Mouse (Mus musculus) testis, adult 2 months (tissue): ENCODE data around the gene G430095P16Rik. TPM values are rescaled to one million over a fixed set of nuclear protein-coding genes. Genes with fewer than 3 reads are reported as not detected.

Experiments
- H3K27ac ChIP-seq: fragments of 200-500 bp; 2 replicates; pipeline ENCODE4 v1.5.1; 2012; ENCODE audit warnings: low read depth, low read length; ENCODE audit not compliant: control insufficient read depth, insufficient read depth
- H3K27me3 ChIP-seq: fragments of 200-500 bp; 2 replicates; pipeline ENCODE4 v1.6.1; 2012; ENCODE audit warnings: mild to moderate bottlenecking, low read length, moderate library complexity; ENCODE audit not compliant: control insufficient read depth, insufficient read depth
- H3K36me3 ChIP-seq: fragments of 200-500 bp; 2 replicates; pipeline ENCODE4 v1.6.1; 2012; ENCODE audit warnings: mild to moderate bottlenecking, low read length; ENCODE audit not compliant: control insufficient read depth, insufficient read depth
- H3K4me1 ChIP-seq: fragments of 200-500 bp; 2 replicates; pipeline ENCODE4 v1.6.1; 2012; ENCODE audit warnings: low read length; ENCODE audit not compliant: control insufficient read depth, insufficient read depth
- H3K4me3 ChIP-seq: fragments of 200-500 bp; 2 replicates; pipeline ENCODE4 v1.5.1; 2012; ENCODE audit warnings: low read depth, mild to moderate bottlenecking, low read length, moderate library complexity, mixed read lengths; ENCODE audit not compliant: control insufficient read depth
- CTCF ChIP-seq: fragments of 200-500 bp; IDR thresholded peaks from 2 replicates; pipeline ENCODE4 v1.5.1; 2012; ENCODE audit warnings: low read depth, mild to moderate bottlenecking, inconsistent platforms, low read length, moderate library complexity; ENCODE audit not compliant: control insufficient read depth, insufficient read depth, insufficient replicate concordance
- POLR2A ChIP-seq: fragments of 200-500 bp; IDR thresholded peaks from 2 replicates; pipeline ENCODE4 v1.6.1; 2012; ENCODE audit warnings: low read depth, mild to moderate bottlenecking, inconsistent platforms, low read length, moderate library complexity; ENCODE audit not compliant: control insufficient read depth
- polyA plus RNA-seq: library from polyadenylated mRNA; depleted of rRNA; stranded (reverse); fragments of >200 nt; gene quantifications from 2 replicates; pipeline ENCODE4 v1.2.3, GENCODE M21; 2012

G430095P16Rik gene
- polyA plus RNA-seq, 1 experiment = 0.32 TPM

DNA sequence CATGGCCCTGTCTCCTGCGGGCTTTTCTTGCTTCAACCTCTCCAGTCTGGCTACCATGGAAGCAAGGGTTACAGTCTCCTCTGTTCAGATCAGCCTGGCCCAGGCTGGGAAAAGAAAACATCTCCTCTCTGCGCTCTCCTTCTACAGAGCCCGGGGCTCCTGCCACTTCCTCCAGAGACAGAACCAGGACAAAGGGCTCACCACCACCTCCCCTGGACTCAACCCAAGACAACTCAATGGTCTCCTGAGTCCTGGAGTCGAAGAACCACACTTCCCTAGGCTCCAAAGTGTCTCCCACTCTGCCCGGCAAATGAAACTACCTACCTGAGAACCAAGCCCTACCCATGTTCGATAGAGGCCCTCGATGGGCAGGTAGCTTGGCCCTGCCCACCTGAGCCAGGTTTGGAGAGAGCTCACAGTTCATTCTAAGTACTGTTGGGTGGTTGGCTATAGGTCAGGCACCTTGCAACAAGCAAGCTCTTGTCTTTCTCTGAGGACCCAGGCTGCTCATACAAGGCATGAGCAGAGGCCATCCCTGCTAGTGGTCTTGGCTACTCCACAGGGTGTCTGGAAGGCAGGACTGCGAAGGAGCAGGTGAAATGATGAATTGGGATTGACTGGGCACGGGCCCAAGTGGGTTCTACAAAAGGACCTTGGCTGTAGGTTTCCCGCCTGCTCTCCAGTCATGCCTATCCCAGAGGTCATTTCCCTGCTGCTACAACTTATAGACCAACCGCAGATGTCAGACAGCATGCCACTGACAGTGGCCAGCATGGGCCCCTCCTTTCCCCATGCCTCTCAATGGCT is 8.8 kb downstream of the G430095P16Rik start:
- H3K27ac ChIP-seq = no peak overlapping the region
- no peaks in the 10 kb centered on the region for H3K27me3 ChIP-seq
- peaks cover 10% of the 10 kb centered on the region for H3K4me1 ChIP-seq
- no peak overlapping the region for H3K4me3 ChIP-seq
- no peak for TF ChIP-seq POLR2A
- TF ChIP-seq CTCF = no peak
- no peaks in the 10 kb centered on the region for H3K36me3 ChIP-seq

GRCm38 (mm10) chr8:84732545-84732944 is 9.7 kb downstream of the G430095P16Rik start:
- Histone ChIP-seq H3K4me1 (peaks cover 11% of the 10 kb centered on the region), H3K27me3 (no peaks in the 10 kb centered on the region)

DNA sequence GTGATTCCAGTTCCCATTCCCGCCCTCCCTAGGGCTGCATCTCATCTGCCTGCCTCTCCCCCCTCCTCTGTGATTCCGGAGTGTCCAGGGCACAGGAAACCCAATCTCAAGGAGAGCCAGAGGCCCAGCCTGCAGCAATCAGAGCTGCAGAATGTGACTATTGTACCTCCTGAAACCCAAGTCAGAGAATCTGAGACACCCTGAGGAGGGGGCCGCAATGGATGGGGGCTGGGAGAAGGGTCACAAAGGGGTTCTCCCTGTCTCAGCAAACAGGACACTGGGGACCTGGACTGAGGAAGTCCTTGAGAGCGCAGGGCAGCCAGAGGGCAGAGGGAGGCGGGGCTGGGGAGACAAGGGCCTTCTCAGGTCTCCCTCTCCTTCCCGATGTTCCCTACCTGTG is 10.2 kb downstream of the G430095P16Rik start:
- Histone ChIP-seq H3K36me3 (no peaks in the 10 kb centered on the region), H3K27me3 (no peaks in the 10 kb centered on the region), H3K27ac (no peak overlapping the region), H3K4me3 (no peak overlapping the region), H3K4me1 (peaks cover 15% of the 10 kb centered on the region)
- no peak for TF ChIP-seq CTCF

More at GRCm38 (mm10) chr8:84732545-84732944, 9.7 kb downstream of the G430095P16Rik start:
- Histone ChIP-seq H3K36me3 (no peaks in the 10 kb centered on the region), H3K27ac (no peak overlapping the region), H3K4me3 (no peak overlapping the region)
- TF ChIP-seq CTCF = no peak
- TF ChIP-seq POLR2A = no peak

DNA sequence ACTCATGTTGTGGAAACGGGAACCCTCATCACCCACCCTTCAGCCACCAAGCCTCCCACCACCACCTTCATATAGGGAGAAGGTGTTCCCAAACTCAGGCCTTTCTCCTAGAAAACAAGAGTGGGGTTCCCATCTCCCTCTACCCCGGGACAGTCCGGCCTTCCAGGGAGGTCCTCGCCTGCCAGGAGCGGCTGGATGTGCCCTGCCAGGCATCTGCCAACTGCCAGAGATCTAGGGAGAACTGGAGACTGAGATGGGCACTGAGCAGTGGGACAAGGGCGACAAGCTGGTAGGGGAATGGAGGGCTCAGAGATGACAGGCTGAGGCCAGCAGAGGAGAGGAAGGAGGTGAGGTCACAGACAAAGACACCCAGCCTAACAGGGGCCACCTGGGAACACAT is 11.2 kb downstream of the G430095P16Rik start:
- no peak overlapping the region for H3K4me3 ChIP-seq
- H3K4me1 ChIP-seq = peaks cover 18% of the 10 kb centered on the region
- no peaks in the 10 kb centered on the region for H3K36me3 ChIP-seq
- H3K27me3 ChIP-seq = no peaks in the 10 kb centered on the region
- no peak for TF ChIP-seq POLR2A
- no peak overlapping the region for H3K27ac ChIP-seq

DNA sequence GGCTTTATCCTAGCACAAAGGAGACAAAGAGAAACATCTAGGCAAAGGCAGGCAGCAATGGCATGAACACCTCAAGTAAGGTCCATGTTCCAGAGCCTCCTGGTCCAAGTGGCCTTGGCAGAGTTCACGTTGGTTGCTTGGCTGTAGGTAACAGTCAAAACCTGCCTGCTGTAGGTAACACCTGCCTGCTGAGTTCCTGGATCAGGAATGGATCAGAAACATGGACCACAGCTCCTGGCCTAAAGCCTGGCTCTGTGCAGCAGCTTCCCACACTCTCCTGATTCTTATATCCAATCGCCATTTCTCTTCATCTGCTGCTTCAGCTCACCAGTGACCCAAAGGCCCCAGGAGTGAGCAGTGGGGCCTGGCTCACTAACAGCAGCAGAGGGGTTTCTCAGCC is 11.9 kb downstream of the G430095P16Rik start:
- Histone ChIP-seq H3K27me3 (no peaks in the 10 kb centered on the region), H3K36me3 (no peaks in the 10 kb centered on the region), H3K27ac (no peak overlapping the region), H3K4me1 (peaks cover 18% of the 10 kb centered on the region), H3K4me3 (no peak overlapping the region)
- no peak for TF ChIP-seq CTCF
- TF ChIP-seq POLR2A = no peak

GRCm38 (mm10) chr8:84735597-84735996 is 12.8 kb downstream of the G430095P16Rik start:
- TF ChIP-seq CTCF = no peak
- TF ChIP-seq POLR2A = no peak
- H3K36me3 ChIP-seq = no peaks in the 10 kb centered on the region
- H3K4me3 ChIP-seq = no peak overlapping the region
- no peak overlapping the region for H3K27ac ChIP-seq
- peaks cover 15% of the 10 kb centered on the region for H3K4me1 ChIP-seq
- no peaks in the 10 kb centered on the region for H3K27me3 ChIP-seq

GRCm38 (mm10) chr8:84736521-84736920 is 13.7 kb downstream of the G430095P16Rik start:
- H3K4me1 ChIP-seq = peaks cover 11% of the 10 kb centered on the region
- no peak for TF ChIP-seq POLR2A
- no peak for TF ChIP-seq CTCF
- no peak overlapping the region for H3K27ac ChIP-seq
- no peak overlapping the region for H3K4me3 ChIP-seq
- H3K36me3 ChIP-seq = no peaks in the 10 kb centered on the region
- H3K27me3 ChIP-seq = no peaks in the 10 kb centered on the region
